Mouse (Mus musculus): Measurements from ENCODE around the gene Mbd6.

GRCm38 (mm10) chr10:127288328-127288799 lies 454 bp downstream of the Mbd6 start:
- TF ChIP-seq CTCF (IDR thresholded peaks at IDR 0.05; ENCODE audit: borderline replicate concordance, insufficient read depth, low read length) (no peak), POLR2A (IDR thresholded peaks at IDR 0.05; ENCODE audit: low read depth, low read length) (peak; percentile 60; the same call in 1 of the 2 replicates)

All from embryonic fibroblast, embryonic 13.5 days (primary cell).